Mouse (Mus musculus) embryonic facial prominence, embryonic 14.5 days (tissue): ENCODE results near the gene Ttll4. TPM values are rescaled to one million over a fixed set of nuclear protein-coding genes. Genes with fewer than 3 reads are reported as not detected.

Source experiments
- ATAC-seq: fragments of 200-750 bp; cut with Nextera tagmentation; 2 replicates; pipeline ENCODE4 v1.8.0; 2017; ENCODE audit warnings: low read depth, moderate number of reproducible peaks, moderate TSS enrichment
- DNase-seq: peaks from one replicate; pipeline ENCODE4 v3.0.0-alpha.2; 2015; ENCODE audit warnings: low spot score
- H3K27ac ChIP-seq: fragments of 300-500 bp; sonication (generic); replicated peaks from 2 replicates; pipeline ENCODE4 v1.5.1; 2014; ENCODE audit warnings: low read depth, mild to moderate bottlenecking, low read length, moderate library complexity
- H3K27me3 ChIP-seq: fragments of 300-500 bp; sonication (generic); replicated peaks from 2 replicates; pipeline ENCODE4 v1.6.1; 2014; ENCODE audit warnings: low read length; ENCODE audit not compliant: control insufficient read depth, insufficient read depth
- H3K36me3 ChIP-seq: fragments of 300-500 bp; sonication (generic); 2 replicates; pipeline ENCODE4 v1.6.1; 2014; ENCODE audit warnings: low read length, mixed read lengths; ENCODE audit not compliant: control insufficient read depth, insufficient read depth
- H3K4me1 ChIP-seq: fragments of 300-500 bp; sonication (generic); 2 replicates; pipeline ENCODE4 v1.6.1; 2014; ENCODE audit warnings: antibody characterized with exemption, low read length; ENCODE audit not compliant: control insufficient read depth, insufficient read depth
- H3K4me2 ChIP-seq: fragments of 300-500 bp; sonication (generic); 2 replicates; pipeline ENCODE4 v1.6.1; 2014; ENCODE audit warnings: low read depth, mild to moderate bottlenecking, low read length, moderate library complexity, mixed read lengths
- H3K4me3 ChIP-seq: fragments of 300-500 bp; sonication (generic); 2 replicates; pipeline ENCODE4 v1.5.1; 2014; ENCODE audit warnings: low read depth, mild to moderate bottlenecking, low read length
- H3K9ac ChIP-seq: fragments of 300-500 bp; sonication (generic); 2 replicates; pipeline ENCODE4 v1.6.1; 2014; ENCODE audit warnings: low read depth, mild to moderate bottlenecking, low read length, moderate library complexity, mixed read lengths
- H3K9me3 ChIP-seq: fragments of 300-500 bp; sonication (generic); 2 replicates; pipeline ENCODE4 v1.6.1; 2016; ENCODE audit warnings: low read length; ENCODE audit not compliant: control insufficient read depth
- whole genome bisulfite sequencing: fragments of 180-500 bp; shearing (Covaris S2); extraction: QIAGEN DNeasy Blood & Tissue Kit; methylation state at CpG from one replicate; pipeline ENCODE4 v1.1.7; 2014; 5-methylcytosine and 5-hydroxymethylcytosine counted together
- polyA plus RNA-seq: library from polyadenylated mRNA; unstranded; fragments of >200 nt; fragmentation: Nextera tagmentation; extraction: Ambion mirVana; gene quantifications from 2 replicates; pipeline ENCODE4 v1.2.1, GENCODE M21; 2014

Ttll4 gene
- polyA plus RNA-seq, 1 experiment from 2014 or later: 18.2 TPM

DNA sequence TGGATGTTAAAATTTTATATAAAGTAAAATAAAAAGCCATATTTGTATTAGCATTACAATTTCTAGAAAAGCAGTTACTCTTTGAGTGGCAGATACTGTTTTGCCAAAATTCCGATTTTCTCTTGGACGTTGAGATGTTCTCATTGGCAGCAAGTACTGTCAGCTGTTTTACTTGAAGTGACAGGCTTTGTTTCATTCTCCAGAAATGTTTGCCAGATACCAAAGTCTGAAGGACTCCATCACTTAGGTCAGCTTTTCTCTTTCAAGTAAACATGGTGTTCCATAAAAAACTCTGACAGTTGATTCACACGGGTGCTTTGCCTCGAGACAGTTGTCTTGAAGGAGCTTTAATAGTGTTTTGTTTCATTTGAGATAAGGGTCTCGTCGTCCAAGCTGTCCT is 3.6 kb downstream of the Ttll4 start:
- Histone ChIP-seq H3K4me3 (no peak overlapping the region), H3K9me3 (no peaks in the 10 kb centered on the region), H3K27me3 (no peaks in the 10 kb centered on the region), H3K4me2 (no peak overlapping the region), H3K27ac (no peak overlapping the region), H3K9ac (no peak overlapping the region), H3K36me3 (peaks cover 13% of the 10 kb centered on the region; the same call in 1 of the 2 replicates), H3K4me1 (no peaks in the 10 kb centered on the region)
- ATAC-seq (no peak), DNase-seq (no peak)
- WGBS: 78% methylated on average over 6 of the region's 6 CpGs

DNA sequence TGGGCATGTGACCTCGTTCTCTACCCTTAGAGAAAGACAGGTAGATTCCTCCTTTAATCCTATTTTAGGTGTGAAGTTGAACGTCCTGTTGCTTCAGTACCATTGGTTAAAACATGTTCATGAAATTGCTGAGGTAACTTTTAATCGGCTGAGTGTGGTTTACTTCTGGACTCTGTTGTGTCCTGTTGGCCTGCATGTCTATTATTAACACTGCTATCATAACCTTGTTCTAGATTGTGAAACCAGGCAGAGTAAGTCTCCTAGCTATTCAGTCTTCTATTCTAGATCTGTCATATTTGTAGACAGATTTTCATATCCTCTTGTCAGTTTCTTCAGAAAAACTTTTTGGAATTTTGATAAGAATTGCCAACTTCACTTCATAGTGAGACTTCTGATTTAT is 6.8 kb downstream of the Ttll4 start:
- Histone ChIP-seq H3K27ac (no peak overlapping the region), H3K27me3 (no peaks in the 10 kb centered on the region), H3K9me3 (no peaks in the 10 kb centered on the region), H3K4me1 (no peaks in the 10 kb centered on the region), H3K4me3 (no peak overlapping the region), H3K4me2 (no peak overlapping the region), H3K9ac (no peak overlapping the region), H3K36me3 (peaks cover 26% of the 10 kb centered on the region)
- 90% methylated on average over 3 of the region's 3 CpGs for WGBS
- DNase-seq: no peak
- no peak for ATAC-seq

- Histone ChIP-seq H3K9ac (no peak overlapping the region), H3K4me3 (no peak overlapping the region), H3K4me1 (no peaks in the 10 kb centered on the region), H3K36me3 (peaks cover 28% of the 10 kb centered on the region), H3K27me3 (no peaks in the 10 kb centered on the region), H3K27ac (no peak overlapping the region), H3K9me3 (no peaks in the 10 kb centered on the region), H3K4me2 (no peak overlapping the region)
- WGBS: 87% methylated on average over 7 of the region's 7 CpGs
- ATAC-seq (no peak), DNase-seq (no peak)
Measured at GRCm38 (mm10) chr1:74672731-74673130, 11.2 kb downstream of the Ttll4 start.

- H3K9ac ChIP-seq: no peak overlapping the region
- 75% methylated on average over 3 of the region's 3 CpGs for WGBS
- no peak overlapping the region for H3K4me2 ChIP-seq
- H3K27me3 ChIP-seq: no peaks in the 10 kb centered on the region
- DNase-seq: no peak
- peaks cover 56% of the 10 kb centered on the region for H3K36me3 ChIP-seq
- H3K4me3 ChIP-seq: no peak overlapping the region
- no peaks in the 10 kb centered on the region for H3K4me1 ChIP-seq
- no peak for ATAC-seq
- H3K9me3 ChIP-seq: no peaks in the 10 kb centered on the region
- H3K27ac ChIP-seq: no peak overlapping the region
Measured at GRCm38 (mm10) chr1:74676863-74677262, 15.3 kb downstream of the Ttll4 start.

DNA sequence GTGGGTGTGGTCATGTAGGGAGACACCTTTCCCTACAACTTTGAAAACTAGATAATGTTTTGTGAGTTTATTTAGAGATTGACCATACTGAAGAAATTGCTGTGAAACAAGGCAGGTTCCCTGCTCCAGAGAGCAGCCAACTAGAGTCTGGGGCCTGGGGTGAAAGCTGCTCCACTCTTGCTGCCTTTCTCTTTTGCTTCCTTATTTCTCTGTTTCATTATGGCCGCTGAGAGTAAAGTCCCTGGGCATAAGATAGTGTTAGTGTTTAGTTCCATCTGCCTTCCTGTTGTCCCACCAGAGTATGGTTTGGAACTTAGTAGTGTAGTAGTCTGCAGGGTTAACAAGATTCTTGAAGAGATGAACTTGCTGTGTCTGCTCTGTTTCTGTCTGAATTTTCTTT is 16.3 kb downstream of the Ttll4 start:
- H3K4me3 ChIP-seq: no peak overlapping the region
- no peaks in the 10 kb centered on the region for H3K9me3 ChIP-seq
- DNase-seq (no peak), ATAC-seq (no peak)
- H3K36me3 ChIP-seq: peaks cover 56% of the 10 kb centered on the region
- H3K4me2 ChIP-seq: no peak overlapping the region
- 68% methylated on average over 1 of the region's 1 CpGs for WGBS
- no peak overlapping the region for H3K27ac ChIP-seq
- H3K9ac ChIP-seq: no peak overlapping the region
- H3K4me1 ChIP-seq: no peaks in the 10 kb centered on the region
- H3K27me3 ChIP-seq: no peaks in the 10 kb centered on the region

GRCm38 (mm10) chr1:74687131-74687530 is 25.6 kb downstream of the Ttll4 start:
- Histone ChIP-seq H3K9ac (no peak overlapping the region), H3K27me3 (no peaks in the 10 kb centered on the region), H3K4me3 (no peak overlapping the region), H3K4me2 (no peak overlapping the region), H3K27ac (no peak overlapping the region), H3K4me1 (no peaks in the 10 kb centered on the region), H3K9me3 (no peaks in the 10 kb centered on the region), H3K36me3 (peaks cover 93% of the 10 kb centered on the region)
- WGBS: 92% methylated on average over 7 of the region's 7 CpGs
- DNase-seq (no peak), ATAC-seq (no peak)

DNA sequence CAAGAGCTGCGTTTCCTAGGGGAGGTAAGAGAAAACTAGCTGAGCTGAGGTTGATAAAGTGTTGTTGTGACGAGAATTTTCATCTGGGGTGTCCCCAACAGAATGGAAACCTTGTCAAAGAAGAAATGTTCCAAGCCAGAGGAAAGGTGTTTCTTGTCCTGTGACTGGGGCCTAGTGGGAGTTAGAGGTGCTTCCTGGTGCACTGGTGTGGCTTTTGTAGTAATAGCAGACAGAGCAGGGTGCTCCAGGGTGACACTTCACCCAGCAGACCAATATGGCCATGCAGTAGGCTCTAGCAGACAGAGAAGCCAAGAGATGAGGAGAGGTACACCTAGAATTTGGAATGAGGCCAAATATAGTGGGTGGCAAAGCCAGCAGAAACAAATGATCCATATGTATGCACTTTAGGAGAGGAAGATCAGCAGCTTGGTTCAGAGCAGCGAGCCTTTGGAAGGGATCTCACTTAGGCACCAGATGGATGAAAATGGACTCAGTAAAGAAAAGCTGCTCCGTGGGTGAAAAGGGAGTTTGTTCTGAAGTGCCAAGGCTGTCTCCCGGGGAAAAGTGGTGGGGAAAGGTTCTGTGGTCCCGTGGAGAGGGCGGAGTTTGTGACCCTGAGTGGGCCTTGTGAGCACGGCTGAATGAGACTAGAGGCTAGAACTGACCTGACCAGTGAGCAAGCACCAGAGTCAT is 32.5 kb downstream of the Ttll4 start:
- H3K4me3 ChIP-seq: no peak overlapping the region
- no peaks in the 10 kb centered on the region for H3K27me3 ChIP-seq
- H3K9me3 ChIP-seq: no peaks in the 10 kb centered on the region
- H3K4me2 ChIP-seq: no peak overlapping the region
- DNase-seq: no peak
- 87% methylated on average over 8 of the region's 8 CpGs for WGBS
- ATAC-seq: no peak
- no peaks in the 10 kb centered on the region for H3K4me1 ChIP-seq
- no peak overlapping the region for H3K27ac ChIP-seq
- no peak overlapping the region for H3K9ac ChIP-seq
- H3K36me3 ChIP-seq: peaks cover 87% of the 10 kb centered on the region

GRCm38 (mm10) chr1:74695836-74696235 is 34.3 kb downstream of the Ttll4 start:
- Histone ChIP-seq H3K4me2 (no peak overlapping the region), H3K36me3 (peaks cover 85% of the 10 kb centered on the region), H3K27ac (no peak overlapping the region), H3K27me3 (no peaks in the 10 kb centered on the region), H3K9ac (no peak overlapping the region), H3K4me1 (no peaks in the 10 kb centered on the region), H3K4me3 (no peak overlapping the region), H3K9me3 (no peaks in the 10 kb centered on the region)
- no peak for DNase-seq
- ATAC-seq: no peak
- WGBS: 93% methylated on average over 4 of the region's 4 CpGs

- Histone ChIP-seq H3K4me3 (no peak overlapping the region), H3K4me2 (no peak overlapping the region), H3K27me3 (no peaks in the 10 kb centered on the region), H3K27ac (no peak overlapping the region), H3K4me1 (no peaks in the 10 kb centered on the region), H3K9ac (no peak overlapping the region), H3K36me3 (peaks cover 76% of the 10 kb centered on the region), H3K9me3 (no peaks in the 10 kb centered on the region)
- ATAC-seq (no peak), DNase-seq (no peak)
- WGBS: 86% methylated on average over 6 of the region's 6 CpGs
Measured at GRCm38 (mm10) chr1:74697416-74697815, 35.9 kb downstream of the Ttll4 start.
